In genomic region chr1:172340729-172341321, GRCm38 (mm10) we compare ENCODE assay signal across 9 mouse cellular contexts. TPM values are rescaled to one million over a fixed set of nuclear protein-coding genes. Genes with fewer than 3 reads are reported as not detected.
DNase-seq lines count a peak whose midpoint lies in the region; ATAC-seq lines count a peak whose summit lies in the region.
"Had no signal": no experiment of that assay in that cellular context is flagged by ENCODE, and none has a peak within 500 bp of the region (broad histone marks: within the 10 kb centered on the region; RNA-seq: fewer than 3 reads in every experiment).

Kcnj10 (plus strand) TSS chr1:172341210.

- under 1% methylated on average over 38 of the region's 38 CpGs for WGBS in limb, embryonic 11.5 days
- WGBS in midbrain, embryonic 11.5 days: under 1% methylated on average over 38 of the region's 38 CpGs

- H3K27me3 ChIP-seq in limb, embryonic 11.5 days (ENCODE audit: control insufficient read depth, insufficient read depth, low read length): peaks cover 22% of the 10 kb centered on the region
- peaks cover 6% of the 10 kb centered on the region for H3K27me3 ChIP-seq in midbrain, embryonic 11.5 days (ENCODE audit: control insufficient read depth, insufficient read depth, low read length)

- no peaks in the 10 kb centered on the region for H3K4me1 ChIP-seq in limb, embryonic 11.5 days (ENCODE audit: control insufficient read depth, insufficient read depth, low read length)
- H3K4me1 ChIP-seq in midbrain, embryonic 11.5 days (ENCODE audit: control insufficient read depth, insufficient read depth, low read length): peaks cover 8% of the 10 kb centered on the region

- H3K4me3 ChIP-seq in limb, embryonic 11.5 days (ENCODE audit: low read depth, low read length): peak within 1 kb of the TSS; percentile 30
- peak within 1 kb of the TSS; percentile 39 for H3K4me3 ChIP-seq in midbrain, embryonic 11.5 days (ENCODE audit: low read depth, low read length)

- H3K9ac ChIP-seq in limb, embryonic 11.5 days (ENCODE audit: low read length): no peak within 1 kb of the TSS
- peak within 1 kb of the TSS; percentile 43 for H3K9ac ChIP-seq in midbrain, embryonic 11.5 days (ENCODE audit: low read length)

- peak; percentile 92 for ATAC-seq in limb, embryonic 11.5 days (ENCODE audit: insufficient number of reproducible peaks, low FRiP score, low TSS enrichment, low read depth)
- peak; percentile 95 for ATAC-seq in midbrain, embryonic 11.5 days (ENCODE audit: low FRiP score)

- peak; percentile 56 to 66 for DNase-seq in urinary bladder, adult 18-20 months (ENCODE audit: low spot score in 2 of 2)
- DNase-seq in urinary bladder, adult 2 months (ENCODE audit: low spot score): no peak
- peak; percentile 55 for DNase-seq in embryo, embryonic 11.5 days (ENCODE audit: low read depth, low spot score)
- peak; percentile 59 to 70 for DNase-seq in heart, adult 18-20 months
- DNase-seq in kidney, adult 11 months: peak; percentile 82
- DNase-seq in limb, embryonic 11.5 days (ENCODE audit: low spot score): peak; percentile 78
- DNase-seq in midbrain, embryonic 11.5 days (ENCODE audit: low spot score, missing footprints): peak; percentile 97
- DNase-seq in spleen, adult 18-20 months: peak; percentile 42 to 48

- no peaks in the 10 kb centered on the region for H3K36me3 ChIP-seq in limb, embryonic 11.5 days (ENCODE audit: control insufficient read depth, insufficient read depth, low read length)
- no peaks in the 10 kb centered on the region for H3K36me3 ChIP-seq in midbrain, embryonic 11.5 days (ENCODE audit: control insufficient read depth, insufficient read depth, low read length)

- H3K9me3 ChIP-seq in limb, embryonic 11.5 days (ENCODE audit: control insufficient read depth, low read length): no peaks in the 10 kb centered on the region; the same call in 1 of the 2 replicates
- no peaks in the 10 kb centered on the region for H3K9me3 ChIP-seq in midbrain, embryonic 11.5 days (ENCODE audit: control insufficient read depth, low read length)

- H3K4me2 ChIP-seq in limb, embryonic 11.5 days (ENCODE audit: low read depth, severe bottlenecking): peak within 1 kb of the TSS; percentile 56
- peak within 1 kb of the TSS; percentile 57 for H3K4me2 ChIP-seq in midbrain, embryonic 11.5 days

- H3K27ac ChIP-seq in limb, embryonic 11.5 days (replicated peaks; ENCODE audit: low read depth, low read length): no peak within 1 kb of the TSS
- no peak within 1 kb of the TSS for H3K27ac ChIP-seq in midbrain, embryonic 11.5 days (ENCODE audit: low read depth, low read length)

RNA-seq across cellular contexts. Expression of gene Kcnj10, which starts in this region (rescaled TPM):
- polyA plus RNA-seq in urinary bladder, adult 2 months (2012; rRNA removed): 0.39 and 0.52 TPM in 2 replicates
- under 1 TPM; 0.17 to 0.18 TPM for total RNA-seq in heart, adult 18-20 months (2021)
- polyA plus RNA-seq in limb, embryonic 11.5 days (2014; fragmentation: Nextera tagmentation; extraction: Ambion mirVana): 0.07 and 0.11 TPM in 2 replicates
- polyA plus RNA-seq in midbrain, embryonic 11.5 days (2014; fragmentation: Nextera tagmentation; extraction: Ambion mirVana): 0.75 TPM in 2 replicates
- polyA plus RNA-seq: C2C12 had no signal

Comparison
In these comparisons a context has a peak if more than half of its experiments do, and no peak if none do; other contexts are left out.
1. Peak in DNase-seq in heart, adult 18-20 months; RNA of the gene not detected or under 1 TPM.
2. Peak in DNase-seq, ATAC-seq, H3K4me3 ChIP-seq and H3K4me2 ChIP-seq in limb, embryonic 11.5 days; RNA of the gene not detected or under 1 TPM.
3. Peak in DNase-seq, ATAC-seq, H3K4me3 ChIP-seq, H3K9ac ChIP-seq and H3K4me2 ChIP-seq in midbrain, embryonic 11.5 days; RNA of the gene not detected or under 1 TPM.